Comparison of ENCODE assay signal across 27 mouse cellular contexts in the genomic region with DNA sequence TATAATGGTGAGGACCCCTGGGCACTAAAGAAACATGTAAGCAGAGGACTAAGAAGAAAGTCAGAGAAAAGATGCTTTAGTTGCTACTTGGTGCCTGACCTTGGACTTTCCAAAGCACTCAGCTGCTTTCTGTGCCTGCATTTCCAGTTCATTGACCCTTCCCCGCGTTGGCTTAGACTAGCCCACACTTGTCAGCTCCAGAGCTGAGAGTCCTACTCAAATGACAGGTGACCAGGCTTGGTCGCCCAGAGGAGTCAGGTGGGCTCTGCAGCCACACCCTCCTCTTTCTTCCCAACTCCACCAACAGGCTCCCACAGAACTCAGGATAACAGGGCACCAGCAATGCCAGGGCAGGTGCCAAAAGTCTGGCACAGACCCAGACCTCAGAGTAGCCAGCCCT. TPM values are rescaled to one million over a fixed set of nuclear protein-coding genes. Genes with fewer than 3 reads are reported as not detected.
DNase-seq lines count a peak whose midpoint lies in the region; ATAC-seq and TF ChIP-seq lines count a peak whose summit lies in the region.
"Had no signal": no experiment of that assay in that cellular context is flagged by ENCODE, and none has a peak within 500 bp of the region (broad histone marks: within the 10 kb centered on the region; RNA-seq: fewer than 3 reads in every experiment).

No protein-coding gene starts in this region.

- no peak overlapping the region for H3K9ac ChIP-seq in kidney, embryonic 15.5 days
- H3K9ac ChIP-seq in neural tube, embryonic 15.5 days (replicated peaks), result no peak overlapping the region
- H3K9ac ChIP-seq in hindbrain, postnatal 0 days (replicated peaks; ENCODE audit: low read length), result no peak overlapping the region
- H3K9ac ChIP-seq: forebrain, embryonic 13.5 days; heart, embryonic 12.5 days; hindbrain, embryonic 14.5 days; intestine, embryonic 15.5 days; lung, embryonic 15.5 days; neural tube, embryonic 12.5 days had no signal

- DNase-seq in kidney, adult 18-20 months, result peak; percentile 22
- peak; percentile 69 for DNase-seq in urinary bladder, postnatal 14 days (ENCODE audit: low spot score)
- no peak for DNase-seq in urinary bladder, postnatal 10 days (ENCODE audit: low spot score)
- peak; percentile 13 to 55 for DNase-seq in kidney, postnatal 25 days
- DNase-seq in hindbrain, postnatal 0 days (ENCODE audit: low spot score), result no peak
- DNase-seq: cerebellum, adult 18-20 months; heart, postnatal 14 days; left cerebral cortex, postnatal 4 days; right cerebral cortex, adult 18-20 months had no signal

- 28% methylated on average over 3 of the region's 3 CpGs for WGBS in kidney, embryonic 15.5 days
- WGBS in neural tube, embryonic 15.5 days, result 72% methylated on average over 3 of the region's 3 CpGs
- 72% methylated on average over 3 of the region's 3 CpGs for WGBS in hindbrain, postnatal 0 days

- no peaks in the 10 kb centered on the region for H3K27me3 ChIP-seq in kidney, embryonic 15.5 days
- no peaks in the 10 kb centered on the region for H3K27me3 ChIP-seq in neural tube, embryonic 15.5 days (replicated peaks)
- H3K27me3 ChIP-seq in hindbrain, postnatal 0 days (ENCODE audit: insufficient read depth, low read length), result no peaks in the 10 kb centered on the region
- H3K27me3 ChIP-seq: forebrain, embryonic 13.5 days; heart, embryonic 12.5 days; intestine, embryonic 15.5 days; lung, embryonic 15.5 days; neural tube, embryonic 12.5 days had no signal

- H3K9me3 ChIP-seq in kidney, embryonic 15.5 days (replicated peaks), result no peaks in the 10 kb centered on the region
- H3K9me3 ChIP-seq in neural tube, embryonic 15.5 days (replicated peaks), result no peaks in the 10 kb centered on the region
- H3K9me3 ChIP-seq in hindbrain, postnatal 0 days (ENCODE audit: low read length), result no peaks in the 10 kb centered on the region
- H3K9me3 ChIP-seq: forebrain, embryonic 13.5 days; heart, embryonic 12.5 days; intestine, embryonic 15.5 days; lung, embryonic 15.5 days; neural tube, embryonic 12.5 days had no signal

- no peaks in the 10 kb centered on the region for H3K36me3 ChIP-seq in kidney, embryonic 15.5 days
- H3K36me3 ChIP-seq in neural tube, embryonic 15.5 days, result no peaks in the 10 kb centered on the region
- H3K36me3 ChIP-seq in hindbrain, postnatal 0 days (ENCODE audit: insufficient read depth, low read length), result no peaks in the 10 kb centered on the region
- H3K36me3 ChIP-seq: heart, embryonic 12.5 days; intestine, embryonic 15.5 days; lung, embryonic 15.5 days; neural tube, embryonic 12.5 days had no signal

- TF ChIP-seq CTCF in hindbrain, postnatal 0 days (IDR thresholded peaks at IDR 0.05; ENCODE audit: low read depth), result no peak

- no peak overlapping the region for H3K4me2 ChIP-seq in kidney, embryonic 15.5 days
- no peak overlapping the region for H3K4me2 ChIP-seq in neural tube, embryonic 15.5 days
- H3K4me2 ChIP-seq in hindbrain, postnatal 0 days (ENCODE audit: low read depth, low read length), result no peak overlapping the region
- H3K4me2 ChIP-seq: forebrain, embryonic 13.5 days; heart, embryonic 12.5 days; hindbrain, embryonic 14.5 days; intestine, embryonic 15.5 days; liver, embryonic 11.5 days; lung, embryonic 15.5 days; midbrain, embryonic 11.5 days; neural tube, embryonic 12.5 days had no signal

- ATAC-seq in kidney, embryonic 15.5 days (replicated peaks; ENCODE audit: low FRiP score), result no peak
- ATAC-seq in neural tube, embryonic 15.5 days (ENCODE audit: low FRiP score), result no peak
- ATAC-seq in hindbrain, postnatal 0 days, result no peak
- ATAC-seq: forebrain, embryonic 13.5 days; intestine, embryonic 15.5 days had no signal

- no peaks in the 10 kb centered on the region for H3K4me1 ChIP-seq in kidney, embryonic 15.5 days
- no peaks in the 10 kb centered on the region for H3K4me1 ChIP-seq in neural tube, embryonic 15.5 days
- no peaks in the 10 kb centered on the region for H3K4me1 ChIP-seq in hindbrain, postnatal 0 days (ENCODE audit: insufficient read depth, low read length)
- H3K4me1 ChIP-seq: forebrain, embryonic 13.5 days; heart, embryonic 12.5 days; intestine, embryonic 15.5 days; lung, embryonic 15.5 days; neural tube, embryonic 12.5 days had no signal

- no peak overlapping the region for H3K4me3 ChIP-seq in kidney, embryonic 15.5 days (replicated peaks)
- no peak overlapping the region for H3K4me3 ChIP-seq in neural tube, embryonic 15.5 days (replicated peaks)
- H3K4me3 ChIP-seq in hindbrain, postnatal 0 days (ENCODE audit: low read length), result no peak overlapping the region
- H3K4me3 ChIP-seq: erythroblast, embryonic 14.5 days; forebrain, embryonic 13.5 days; heart, embryonic 12.5 days; intestine, embryonic 15.5 days; layer of hippocampus, adult 2 months; lung, embryonic 15.5 days; neural tube, embryonic 12.5 days had no signal

- H3K27ac ChIP-seq in kidney, embryonic 15.5 days, result no peak overlapping the region
- H3K27ac ChIP-seq in neural tube, embryonic 15.5 days (replicated peaks), result no peak overlapping the region
- no peak overlapping the region for H3K27ac ChIP-seq in hindbrain, postnatal 0 days
- H3K27ac ChIP-seq: forebrain, embryonic 13.5 days; hindbrain, embryonic 14.5 days; intestine, embryonic 15.5 days; layer of hippocampus, adult 2 months; lung, embryonic 15.5 days; neural tube, embryonic 12.5 days; stomach, postnatal 0 days had no signal

RNA-seq across cellular contexts. Expression of a gene that starts 9.4 kb away (rescaled TPM):
- polyA plus RNA-seq in kidney, embryonic 15.5 days (2015; fragmentation: Nextera tagmentation; extraction: Ambion mirVana), result 0.23 TPM in 1 of 2 replicates, not detected in the other
- polyA plus RNA-seq in neural tube, embryonic 15.5 days (2015; fragmentation: Nextera tagmentation; extraction: Ambion mirVana), result 73.7 TPM in 1 of 2 replicates, not detected in the other
- total RNA-seq in hindbrain, postnatal 0 days (2014; rRNA removed), result 1.5 and 1.6 TPM in 2 replicates
- polyA plus RNA-seq in hindbrain, postnatal 0 days (2015; fragmentation: Nextera tagmentation; extraction: Ambion mirVana), result 4.8 and 6.2 TPM in 2 replicates
- total RNA-seq: adrenal gland, postnatal 36 days; gastrocnemius, adult 8-10 months; granulocyte monocyte progenitor cell, adult 5-6 weeks had no signal
- polyA plus RNA-seq: C2C12; embryonic facial prominence, embryonic 11.5 days; erythroblast, embryonic 14.5 days; heart, embryonic 12.5 days; hindbrain, embryonic 14.5 days; intestine, embryonic 15.5 days; liver, embryonic 11.5 days; midbrain, embryonic 11.5 days had no signal

RNA-seq across cellular contexts. Expression of a gene that starts 14.9 kb away (rescaled TPM):
- 62.9 and 63.4 TPM in 2 replicates for polyA plus RNA-seq in kidney, embryonic 15.5 days (2015; fragmentation: Nextera tagmentation; extraction: Ambion mirVana)
- 39.0 and 55.6 TPM in 2 replicates for polyA plus RNA-seq in neural tube, embryonic 15.5 days (2015; fragmentation: Nextera tagmentation; extraction: Ambion mirVana)
- 52.1 and 57.1 TPM in 2 replicates for total RNA-seq in hindbrain, postnatal 0 days (2014; rRNA removed)
- 36.1 and 36.8 TPM in 2 replicates for polyA plus RNA-seq in hindbrain, postnatal 0 days (2015; fragmentation: Nextera tagmentation; extraction: Ambion mirVana)

Comparison
In these comparisons a context has a peak if more than half of its experiments do, and no peak if none do; other contexts are left out.
1. DNase-seq: peak in kidney, adult 18-20 months (single experiment), urinary bladder, postnatal 14 days (single experiment) and kidney, postnatal 25 days (2 of 2); none in urinary bladder, postnatal 10 days (single experiment) and hindbrain, postnatal 0 days (single experiment).